ENCODE assay signal across 17 mouse cellular contexts in the genomic region with DNA sequence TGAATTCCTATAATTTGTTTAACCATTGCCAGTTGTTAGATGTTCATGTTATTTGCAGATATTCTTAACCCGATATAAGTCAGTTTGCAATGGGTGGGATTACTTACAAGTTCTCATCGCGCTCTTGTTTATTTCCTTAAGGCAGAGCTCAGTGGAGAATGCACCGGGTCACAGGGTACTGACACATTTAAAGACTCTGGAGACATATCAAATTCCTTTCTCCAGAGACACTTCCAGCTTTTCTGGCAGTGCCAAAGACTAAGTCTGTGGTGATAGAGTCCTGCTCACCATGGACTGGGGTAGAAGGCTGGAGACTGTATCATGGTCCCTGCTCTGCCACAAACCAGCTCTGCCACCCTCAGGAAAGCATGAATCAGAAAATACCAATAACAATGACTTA. TPM values are rescaled to one million over a fixed set of nuclear protein-coding genes. Genes with fewer than 3 reads are reported as not detected.
DNase-seq lines count a peak whose midpoint lies in the region; ATAC-seq lines count a peak whose summit lies in the region.
"Had no signal": no experiment of that assay in that cellular context is flagged by ENCODE, and none has a peak within 500 bp of the region (broad histone marks: within the 10 kb centered on the region; RNA-seq: fewer than 3 reads in every experiment).

No protein-coding gene starts in this region.

- H3K27me3 ChIP-seq in heart, embryonic 13.5 days (replicated peaks): no peaks in the 10 kb centered on the region
- H3K27me3 ChIP-seq: hindbrain, embryonic 13.5 days; midbrain, embryonic 13.5 days had no signal

- ATAC-seq in heart, embryonic 13.5 days (ENCODE audit: extremely low read depth, insufficient number of reproducible peaks, low FRiP score, low TSS enrichment): no peak
- ATAC-seq: forebrain, embryonic 14.5 days; midbrain, embryonic 13.5 days had no signal

- 59% methylated on average over 4 of the region's 4 CpGs for WGBS in heart, embryonic 13.5 days

- H3K4me3 ChIP-seq in heart, embryonic 13.5 days: no peak overlapping the region
- H3K4me3 ChIP-seq in brown adipose tissue, adult 24 weeks (ENCODE audit: insufficient read depth, low read depth, low read length): no peak overlapping the region
- H3K4me3 ChIP-seq: hindbrain, embryonic 13.5 days; liver, embryonic 15.5 days; midbrain, embryonic 13.5 days had no signal

- H3K9ac ChIP-seq in heart, embryonic 13.5 days: no peak overlapping the region
- H3K9ac ChIP-seq: hindbrain, embryonic 13.5 days; liver, embryonic 15.5 days; midbrain, embryonic 13.5 days had no signal

- H3K27ac ChIP-seq in heart, embryonic 13.5 days (replicated peaks): peak overlapping the region; percentile 29; the same call in 1 of the 2 replicates
- H3K27ac ChIP-seq in brown adipose tissue, adult 24 weeks (replicated peaks; ENCODE audit: low read depth, low read length): peak overlapping the region; percentile 97
- H3K27ac ChIP-seq: hindbrain, embryonic 13.5 days; macrophage; midbrain, embryonic 13.5 days had no signal

- H3K9me3 ChIP-seq in heart, embryonic 13.5 days: peaks cover 11% of the 10 kb centered on the region
- H3K9me3 ChIP-seq: liver, embryonic 15.5 days had no signal

- H3K4me2 ChIP-seq in heart, embryonic 13.5 days: no peak overlapping the region
- H3K4me2 ChIP-seq: heart, embryonic 11.5 days; hindbrain, embryonic 13.5 days; liver, embryonic 15.5 days; midbrain, embryonic 13.5 days had no signal

- H3K36me3 ChIP-seq in heart, embryonic 13.5 days: 0 out of 2 replicates have a peak, but pooled peaks cover 3% of the 10 kb centered on the region
- H3K36me3 ChIP-seq: hindbrain, embryonic 13.5 days; liver, embryonic 15.5 days; midbrain, embryonic 13.5 days had no signal

- no peak for DNase-seq in heart, postnatal 4 days
- DNase-seq in kidney, postnatal 36 days: peak; percentile 28 to 45
- DNase-seq in kidney, postnatal 4 days: no peak
- peak; percentile 73 for DNase-seq in skeletal muscle tissue, adult 2 months (ENCODE audit: low read depth, low spot score)
- DNase-seq in frontal cortex, postnatal 25 days (ENCODE audit: low spot score in 2 of 2): no peak
- no peak for DNase-seq in urinary bladder, postnatal 4 days (ENCODE audit: low spot score in 2 of 2)
- DNase-seq: adrenal gland, adult 2 months; cerebellum, adult 11-12 months; thymus, adult 18-20 months had no signal

- H3K4me1 ChIP-seq in heart, embryonic 13.5 days: peaks cover 65% of the 10 kb centered on the region
- H3K4me1 ChIP-seq in brown adipose tissue, adult 24 weeks (ENCODE audit: control insufficient read depth, insufficient read depth, insufficient read length, low read length): peaks cover 33% of the 10 kb centered on the region
- H3K4me1 ChIP-seq: hindbrain, embryonic 13.5 days; midbrain, embryonic 13.5 days had no signal

RNA-seq across cellular contexts. Expression of a gene that starts 38.0 kb away (rescaled TPM):
- 49.9 and 54.1 TPM in 2 replicates for polyA plus RNA-seq in heart, embryonic 13.5 days (2015; fragmentation: Nextera tagmentation; extraction: Ambion mirVana)
- total RNA-seq in heart, postnatal 4 days (2021): 10 to 100 TPM; 72.2 to 78.2 TPM
- 10.1 and 15.5 TPM in 2 replicates for polyA plus RNA-seq in brown adipose tissue, adult 24 weeks (2012; ENCODE audit: insufficient read depth, insufficient read length, missing spikeins)

Comparison
In these comparisons a context has a peak if more than half of its experiments do, and no peak if none do; other contexts are left out.
1. DNase-seq: peak in kidney, postnatal 36 days (2 of 2) and skeletal muscle tissue, adult 2 months (single experiment); none in heart, postnatal 4 days (single experiment), kidney, postnatal 4 days (0 of 2), frontal cortex, postnatal 25 days (0 of 2) and urinary bladder, postnatal 4 days (0 of 2).